Mouse (Mus musculus) thymus, adult 2 months (tissue): ENCODE measurements around the gene Slc13a2. TPM values are rescaled to one million over a fixed set of nuclear protein-coding genes. Genes with fewer than 3 reads are reported as not detected.

ENCODE experiments used
- DNase-seq: peaks from one replicate; pipeline ENCODE4 v3.0.0; 2021
- H3K27ac ChIP-seq: fragments of 200-500 bp; 2 replicates; pipeline ENCODE4 v1.5.1; 2012; ENCODE audit warnings: low read length, control low read depth; ENCODE audit not compliant: control insufficient read depth, insufficient read depth
- H3K27me3 ChIP-seq: fragments of 200-500 bp; 2 replicates; pipeline ENCODE4 v1.6.1; 2012; ENCODE audit warnings: mild to moderate bottlenecking, low read length, moderate library complexity, mixed read lengths; ENCODE audit not compliant: control insufficient read depth, insufficient read depth
- H3K36me3 ChIP-seq: fragments of 200-500 bp; 2 replicates; pipeline ENCODE4 v1.6.1; 2012; ENCODE audit warnings: mild to moderate bottlenecking, low read length, moderate library complexity; ENCODE audit not compliant: control insufficient read depth, insufficient read depth
- H3K4me1 ChIP-seq: fragments of 200-500 bp; replicated peaks from 2 replicates; pipeline ENCODE4 v1.6.1; 2012; ENCODE audit warnings: low read length; ENCODE audit not compliant: control insufficient read depth, insufficient read depth
- H3K4me3 ChIP-seq: fragments of 200-500 bp; 2 replicates; pipeline ENCODE4 v1.5.1; 2012; ENCODE audit warnings: mild to moderate bottlenecking, low read length, control low read depth, moderate library complexity; ENCODE audit not compliant: control insufficient read depth, insufficient read depth
- CTCF ChIP-seq: fragments of 200-500 bp; IDR thresholded peaks from 2 replicates; pipeline ENCODE4 v1.5.1; 2012; ENCODE audit warnings: mild to moderate bottlenecking, control low read depth, low read length, moderate library complexity, borderline replicate concordance; ENCODE audit not compliant: control insufficient read depth, poor library complexity, insufficient read depth; ENCODE audit errors: extremely low read depth
- POLR2A ChIP-seq: fragments of 200-500 bp; IDR thresholded peaks from 2 replicates; pipeline ENCODE4 v1.6.1; 2012; ENCODE audit warnings: mild to moderate bottlenecking, low read length, control low read depth, moderate library complexity; ENCODE audit not compliant: control insufficient read depth, poor library complexity, insufficient read depth; ENCODE audit errors: extremely low read depth
- WGBS: fragments of 180-500 bp; shearing (Covaris S2); methylation state at CpG from one replicate; pipeline ENCODE4 v1.1.7; 2018; 5-methylcytosine and 5-hydroxymethylcytosine counted together
- polyA plus RNA-seq: library from polyadenylated mRNA; depleted of rRNA; stranded (reverse); fragments of >200 nt; gene quantifications from 2 replicates; pipeline ENCODE4 v1.2.3, GENCODE M21; 2012

The Slc13a2 gene
- polyA plus RNA-seq, 1 experiment = 0.61 TPM

GRCm38 (mm10) chr11:78371711-78372110 lies 50.3 kb downstream of the Slc13a2 start:
- H3K27me3 ChIP-seq = no peaks in the 10 kb centered on the region
- WGBS = 97% methylated on average over 11 of the region's 11 CpGs
- no peak overlapping the region for H3K27ac ChIP-seq
- TF ChIP-seq POLR2A (no peak), CTCF (no peak)
- H3K4me1 ChIP-seq = 0 out of 2 replicates have a peak, but pooled peaks cover 4% of the 10 kb centered on the region
- no peak for DNase-seq
- no peaks in the 10 kb centered on the region for H3K36me3 ChIP-seq
- no peak overlapping the region for H3K4me3 ChIP-seq

DNA sequence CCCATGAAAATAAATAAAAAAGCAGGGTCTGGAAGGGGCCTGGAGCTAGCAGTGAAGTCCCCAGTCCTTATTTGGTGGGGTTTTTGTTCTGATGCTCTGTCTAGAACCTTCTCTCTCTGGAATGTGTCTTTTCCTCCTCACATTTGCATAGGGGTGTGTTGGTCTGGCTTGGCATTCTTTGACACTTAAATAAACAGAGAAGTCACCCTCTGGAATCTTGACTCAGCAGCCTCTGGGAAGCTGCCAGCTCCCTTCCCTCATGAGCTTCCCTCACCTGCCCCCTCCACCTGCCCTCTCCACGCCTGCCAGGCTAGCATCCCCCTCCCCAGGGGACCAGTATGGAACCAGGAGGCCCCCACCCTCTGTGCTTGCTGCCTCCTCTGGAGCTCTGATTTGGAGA lies 51.6 kb downstream of the Slc13a2 start:
- Histone ChIP-seq H3K4me3 (no peak overlapping the region), H3K4me1 (no peaks in the 10 kb centered on the region), H3K36me3 (no peaks in the 10 kb centered on the region), H3K27ac (no peak overlapping the region), H3K27me3 (no peaks in the 10 kb centered on the region)
- TF ChIP-seq CTCF (no peak), POLR2A (no peak)
- WGBS = 77% methylated on average over 1 of the region's 1 CpGs
- DNase-seq = no peak

GRCm38 (mm10) chr11:78367456-78368225 lies 54.4 kb downstream of the Slc13a2 start:
- Histone ChIP-seq H3K36me3 (no peaks in the 10 kb centered on the region), H3K4me3 (no peak overlapping the region), H3K4me1 (no peaks in the 10 kb centered on the region), H3K27ac (no peak overlapping the region), H3K27me3 (no peaks in the 10 kb centered on the region)
- DNase-seq = no peak
- no peak for TF ChIP-seq CTCF
- TF ChIP-seq POLR2A = no peak
- WGBS = 95% methylated on average over 15 of the region's 15 CpGs

DNA sequence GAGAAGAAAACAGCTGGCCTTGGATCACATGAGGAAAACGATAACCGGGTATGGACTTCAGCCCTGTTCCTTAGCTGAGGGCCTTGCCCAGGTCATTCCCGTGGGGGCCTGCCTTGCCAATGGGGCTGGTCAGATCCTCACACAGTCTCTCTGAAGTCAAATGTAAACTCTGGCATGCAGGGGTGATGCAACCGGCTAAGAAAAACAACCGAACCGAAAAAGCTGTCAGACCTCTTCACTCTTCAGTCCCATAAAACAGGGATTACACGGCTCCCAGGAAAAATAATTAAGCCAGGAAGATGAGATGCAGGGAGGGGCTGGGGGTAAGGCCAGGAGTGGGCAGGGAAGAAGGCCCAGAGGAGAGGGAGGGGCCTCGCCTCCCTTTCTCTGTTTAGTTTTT lies 57.9 kb downstream of the Slc13a2 start:
- TF ChIP-seq POLR2A = no peak
- TF ChIP-seq CTCF = no peak
- Histone ChIP-seq H3K36me3 (no peaks in the 10 kb centered on the region), H3K4me1 (no peaks in the 10 kb centered on the region), H3K4me3 (no peak overlapping the region), H3K27me3 (no peaks in the 10 kb centered on the region), H3K27ac (no peak overlapping the region)
- WGBS = 80% methylated on average over 8 of the region's 8 CpGs
- DNase-seq = no peak

GRCm38 (mm10) chr11:78363309-78364007 lies 58.6 kb downstream of the Slc13a2 start:
- no peaks in the 10 kb centered on the region for H3K4me1 ChIP-seq
- no peak overlapping the region for H3K4me3 ChIP-seq
- H3K27ac ChIP-seq = no peak overlapping the region
- H3K27me3 ChIP-seq = no peaks in the 10 kb centered on the region
- TF ChIP-seq CTCF (no peak), POLR2A (no peak)
- 74% methylated on average over 13 of the region's 13 CpGs for WGBS
- H3K36me3 ChIP-seq = no peaks in the 10 kb centered on the region
- DNase-seq = no peak

DNA sequence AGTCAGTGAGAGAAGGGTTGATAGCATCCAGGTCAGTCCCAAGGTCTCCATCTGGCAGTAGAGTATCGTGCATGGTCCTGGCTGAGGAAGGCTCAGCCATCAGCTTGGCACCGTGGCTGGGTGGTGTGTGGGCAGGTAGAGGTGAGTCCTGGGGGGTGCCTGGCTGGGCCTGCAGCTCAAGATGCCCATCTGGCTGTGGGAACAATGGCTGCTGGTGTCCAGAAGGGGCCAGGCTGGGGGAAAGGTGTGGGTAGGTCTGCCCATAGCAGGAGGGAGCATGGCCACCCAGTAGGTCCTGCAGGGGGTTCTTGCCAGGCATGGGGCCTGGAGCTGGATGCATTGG lies 61.3 kb downstream of the Slc13a2 start:
- H3K36me3 ChIP-seq = no peaks in the 10 kb centered on the region
- 68% methylated on average over 2 of the region's 2 CpGs for WGBS
- H3K4me1 ChIP-seq = no peaks in the 10 kb centered on the region
- no peak overlapping the region for H3K27ac ChIP-seq
- DNase-seq = no peak
- H3K4me3 ChIP-seq = no peak overlapping the region
- TF ChIP-seq POLR2A (no peak), CTCF (no peak)
- H3K27me3 ChIP-seq = no peaks in the 10 kb centered on the region
